Mouse (Mus musculus) myocyte (in vitro differentiated cells): Measurements from ENCODE around the gene Cxcr4. TPM values are rescaled to one million over a fixed set of nuclear protein-coding genes. Genes with fewer than 3 reads are reported as not detected.

Source experiments
- H3K27me3 ChIP-seq: one replicate; pipeline ENCODE4 v1.6.1; 2011; ENCODE audit not compliant: control insufficient read depth, insufficient read depth, insufficient read length
- H3K36me3 ChIP-seq: one replicate; pipeline ENCODE4 v1.6.1; 2011; ENCODE audit not compliant: control insufficient read depth, insufficient read depth
- H3K4me2 ChIP-seq: one replicate; pipeline ENCODE4 v1.6.1; 2011; ENCODE audit warnings: low read depth, control low read depth
- H3K4me3 ChIP-seq: one replicate; pipeline ENCODE4 v1.5.1; 2011; ENCODE audit warnings: mild to moderate bottlenecking, control low read depth, moderate library complexity
- H3K79me2 ChIP-seq: one replicate; pipeline ENCODE4 v1.6.1; 2011; ENCODE audit not compliant: control insufficient read depth, insufficient read depth
- H3ac ChIP-seq: one replicate; pipeline ENCODE4 v1.6.1; 2011; ENCODE audit not compliant: control insufficient read depth, insufficient read length
- CEBPB ChIP-seq: IDR thresholded peaks from 2 replicates; pipeline ENCODE4 v1.6.1; 2011; ENCODE audit warnings: mild to moderate bottlenecking, moderate library complexity; ENCODE audit not compliant: poor library complexity, insufficient read depth, severe bottlenecking
- E2F4 ChIP-seq: IDR thresholded peaks from one replicate; pipeline ENCODE4 v1.6.1; 2011; ENCODE audit warnings: mild to moderate bottlenecking, control low read depth, moderate library complexity; ENCODE audit not compliant: insufficient read depth
- MAX ChIP-seq: IDR thresholded peaks from one replicate; pipeline ENCODE4 v1.6.1; 2011; ENCODE audit warnings: low read depth, mild to moderate bottlenecking, control low read depth
- MYOD1 ChIP-seq, 3 experiments: IDR thresholded peaks; one replicate each; pipeline ENCODE4 v1.6.1; 2011; ENCODE audit warnings: control low read depth in 2 of 3, low read depth in 2 of 3, mild to moderate bottlenecking in 2 of 3, moderate library complexity in 1 of 3; ENCODE audit not compliant: insufficient read length in 2 of 3, control insufficient read depth in 1 of 3
- MYOG ChIP-seq, 3 experiments: IDR thresholded peaks; one replicate each; pipeline ENCODE4 v1.6.1; 2011; ENCODE audit warnings: control low read depth in 2 of 3, low read depth in 2 of 3, mild to moderate bottlenecking in 2 of 3; ENCODE audit not compliant: insufficient read length in 2 of 3, control insufficient read depth in 1 of 3, insufficient read depth in 1 of 3
- POLR2A ChIP-seq: IDR thresholded peaks from one replicate; pipeline ENCODE4 v1.6.1; 2011; ENCODE audit warnings: low read depth, mild to moderate bottlenecking, control low read depth, moderate library complexity; ENCODE audit not compliant: insufficient read length
- POLR2AphosphoS2 ChIP-seq: IDR thresholded peaks from one replicate; pipeline ENCODE4 v1.6.1; 2011; ENCODE audit warnings: low read depth, control low read depth; ENCODE audit not compliant: insufficient read length
- REST ChIP-seq: IDR thresholded peaks from one replicate; pipeline ENCODE4 v1.6.1; 2011; ENCODE audit warnings: mild to moderate bottlenecking, control low read depth, moderate library complexity; ENCODE audit not compliant: insufficient read depth, insufficient read length
- SRF ChIP-seq: IDR thresholded peaks from one replicate; pipeline ENCODE4 v1.6.1; 2011; ENCODE audit warnings: low read depth; ENCODE audit not compliant: control insufficient read depth, insufficient read length
- TCF12 ChIP-seq: IDR thresholded peaks from one replicate; pipeline ENCODE4 v1.6.1; 2011; ENCODE audit warnings: mild to moderate bottlenecking, control low read depth; ENCODE audit not compliant: poor library complexity, insufficient read depth, severe bottlenecking
- TCF3 ChIP-seq: IDR thresholded peaks from one replicate; pipeline ENCODE4 v1.6.1; 2011; ENCODE audit warnings: low read depth, control low read depth; ENCODE audit not compliant: insufficient read length
- USF1 ChIP-seq: IDR thresholded peaks from one replicate; pipeline ENCODE4 v1.6.1; 2011; ENCODE audit warnings: low read depth, mild to moderate bottlenecking, control low read depth, moderate library complexity
- polyA plus RNA-seq: library from polyadenylated mRNA; unstranded; fragments of >200 nt; fragmentation: generic; extraction: Trizol; gene quantifications from one replicate; pipeline ENCODE4 v1.2.1, GENCODE M21; 2012; ENCODE audit warnings: missing spikeins

Gene Cxcr4
- polyA plus RNA-seq, 1 experiment: 5.1 TPM

DNA sequence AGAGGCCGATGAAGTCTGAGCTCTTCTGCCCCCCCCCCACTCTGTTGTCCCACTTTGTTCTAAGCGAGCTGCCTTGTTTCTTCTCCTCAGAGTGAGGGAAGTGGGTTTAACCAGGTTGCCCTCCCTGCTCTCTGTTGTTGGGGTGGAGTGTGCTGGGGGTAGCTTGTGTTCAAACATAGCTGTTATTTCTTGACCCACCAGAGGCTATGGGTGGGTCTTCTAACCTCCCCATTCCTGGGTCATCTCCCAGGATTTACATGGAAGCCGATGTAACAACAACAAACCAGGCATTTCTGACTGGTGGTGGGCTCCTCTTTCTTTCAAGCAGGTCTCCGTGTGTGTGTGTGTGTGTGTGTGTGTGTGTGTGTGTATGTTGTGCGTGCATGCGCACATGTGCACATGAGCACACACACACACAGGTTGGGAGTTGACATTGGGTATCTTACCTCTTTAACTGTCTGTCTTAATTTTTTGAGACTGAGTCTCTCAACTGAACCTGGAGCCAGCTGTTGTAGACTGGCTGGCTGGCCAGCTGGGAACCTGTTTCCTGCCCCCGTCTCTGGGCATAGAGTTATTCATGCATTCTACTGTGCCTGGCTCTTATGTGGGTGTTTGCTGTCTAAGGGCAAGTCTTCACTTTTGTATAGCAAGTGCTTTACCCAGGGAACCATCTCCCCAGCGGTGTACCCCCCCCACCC lies 10.7 kb upstream of the Cxcr4 start:
- no peaks in the 10 kb centered on the region for H3K36me3 ChIP-seq
- no peak overlapping the region for H3K4me3 ChIP-seq
- TF ChIP-seq MYOG (IDR thresholded peaks at IDR 0.05; ENCODE audit: control insufficient read depth in 1 of 3, insufficient read depth in 1 of 3, insufficient read length in 2 of 3, low read depth in 2 of 3): no peak
- no peak for TF ChIP-seq POLR2AphosphoS2
- TF ChIP-seq SRF: no peak
- no peak for TF ChIP-seq POLR2A
- no peak for TF ChIP-seq USF1
- no peaks in the 10 kb centered on the region for H3K79me2 ChIP-seq
- no peak overlapping the region for H3K4me2 ChIP-seq
- no peak overlapping the region for H3ac ChIP-seq
- H3K27me3 ChIP-seq: no peaks in the 10 kb centered on the region

GRCm38 (mm10) chr1:128602018-128602687 lies 10.1 kb upstream of the Cxcr4 start:
- no peak for TF ChIP-seq POLR2AphosphoS2
- TF ChIP-seq USF1: no peak
- TF ChIP-seq MYOG (IDR thresholded peaks at IDR 0.05; ENCODE audit: control insufficient read depth in 1 of 3, insufficient read depth in 1 of 3, insufficient read length in 2 of 3, low read depth in 2 of 3): no peak
- no peak for TF ChIP-seq REST
- TF ChIP-seq TCF12: no peak
- TF ChIP-seq SRF: no peak
- no peak for TF ChIP-seq POLR2A
- TF ChIP-seq TCF3: no peak
- no peak for TF ChIP-seq MAX
- TF ChIP-seq MYOD1 (IDR thresholded peaks at IDR 0.05; ENCODE audit: control insufficient read depth in 1 of 3, insufficient read length in 2 of 3, low read depth in 2 of 3): no peak
- no peak for TF ChIP-seq CEBPB
- TF ChIP-seq E2F4: no peak
- no peak overlapping the region for H3ac ChIP-seq
- no peaks in the 10 kb centered on the region for H3K27me3 ChIP-seq
- no peak overlapping the region for H3K4me3 ChIP-seq
- no peaks in the 10 kb centered on the region for H3K79me2 ChIP-seq
- H3K4me2 ChIP-seq: no peak overlapping the region
- H3K36me3 ChIP-seq: no peaks in the 10 kb centered on the region

DNA sequence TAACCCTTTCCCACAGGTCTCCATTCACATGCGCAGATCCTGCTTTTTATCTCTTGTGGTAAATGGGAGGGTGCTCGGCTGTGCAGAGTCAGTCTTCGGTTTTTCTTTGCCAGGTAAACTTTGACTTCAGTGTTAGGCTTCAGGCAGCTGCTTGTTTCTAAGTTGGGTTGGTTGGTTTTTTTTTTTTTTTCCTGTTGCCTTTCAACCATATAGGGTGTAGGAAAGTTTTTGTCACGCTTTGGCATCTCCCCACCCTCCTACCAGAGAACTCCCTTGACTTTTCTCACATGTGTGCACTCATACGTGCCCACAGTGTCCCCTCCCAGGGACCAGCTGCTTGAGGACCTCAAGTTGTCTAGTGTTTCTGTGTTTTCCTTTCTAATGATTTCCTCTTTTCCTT lies 9.2 kb upstream of the Cxcr4 start:
- Histone ChIP-seq H3K79me2 (no peaks in the 10 kb centered on the region), H3K4me3 (no peak overlapping the region), H3K27me3 (no peaks in the 10 kb centered on the region), H3K36me3 (no peaks in the 10 kb centered on the region), H3K4me2 (no peak overlapping the region), H3ac (no peak overlapping the region)
- TF ChIP-seq SRF (no peak), REST (no peak)

GRCm38 (mm10) chr1:128600549-128600948 lies 8.5 kb upstream of the Cxcr4 start:
- TF ChIP-seq POLR2AphosphoS2 (no peak), E2F4 (no peak)
- Histone ChIP-seq H3K79me2 (no peaks in the 10 kb centered on the region), H3K4me3 (no peak overlapping the region), H3K27me3 (no peaks in the 10 kb centered on the region), H3K36me3 (no peaks in the 10 kb centered on the region), H3ac (no peak overlapping the region), H3K4me2 (no peak overlapping the region)

DNA sequence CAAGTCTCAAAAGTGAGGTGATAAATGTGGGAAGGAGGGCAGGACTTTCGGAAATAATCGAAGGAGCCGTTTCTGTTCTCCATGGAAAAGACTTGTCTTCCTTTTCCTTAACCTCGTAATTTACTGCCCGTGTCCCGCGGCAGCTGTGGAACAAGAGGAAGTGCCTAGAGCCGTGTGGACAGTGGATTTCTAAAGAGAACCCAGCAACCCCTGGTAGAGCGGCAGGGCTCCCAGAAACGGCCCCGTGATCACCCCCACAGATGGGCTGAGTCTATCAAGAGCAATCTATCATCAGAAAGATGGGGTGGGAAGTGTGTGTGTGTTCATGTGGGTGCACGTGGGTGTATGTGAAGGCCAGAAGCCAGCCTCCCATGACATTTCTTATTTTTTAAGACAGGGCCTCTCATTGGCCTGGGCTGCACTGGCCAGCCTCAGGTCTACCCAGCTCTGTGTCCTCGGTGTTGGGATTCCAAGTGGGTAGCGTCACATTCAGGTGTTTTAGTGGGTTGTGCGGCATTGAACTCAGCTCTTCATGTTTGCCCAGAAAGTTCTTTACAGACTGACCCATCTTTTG lies 5.2 kb upstream of the Cxcr4 start:
- no peaks in the 10 kb centered on the region for H3K36me3 ChIP-seq
- H3K4me2 ChIP-seq: no peak overlapping the region
- H3K4me3 ChIP-seq: no peak overlapping the region
- H3ac ChIP-seq: no peak overlapping the region
- no peaks in the 10 kb centered on the region for H3K27me3 ChIP-seq
- no peaks in the 10 kb centered on the region for H3K79me2 ChIP-seq
- TF ChIP-seq USF1 (no peak), POLR2AphosphoS2 (no peak), E2F4 (no peak), MYOG (IDR thresholded peaks at IDR 0.05; ENCODE audit: control insufficient read depth in 1 of 3, insufficient read depth in 1 of 3, insufficient read length in 2 of 3, low read depth in 2 of 3) (no peak), CEBPB (no peak), MYOD1 (IDR thresholded peaks at IDR 0.05; ENCODE audit: control insufficient read depth in 1 of 3, insufficient read length in 2 of 3, low read depth in 2 of 3) (no peak), MAX (no peak), TCF3 (no peak), REST (no peak), POLR2A (no peak), SRF (no peak), TCF12 (no peak)
